Mouse (Mus musculus): ENCODE measurements around the gene Kxd1.

GRCm38 (mm10) chr8:70511770-70512169, 16.0 kb downstream of the Kxd1 start:
- TF ChIP-seq EP300 (optimal IDR thresholded peaks at IDR 0.05) (no peak), CTCF (IDR thresholded peaks at IDR 0.05; ENCODE audit: low read depth) (no peak)
